In the genomic region with DNA sequence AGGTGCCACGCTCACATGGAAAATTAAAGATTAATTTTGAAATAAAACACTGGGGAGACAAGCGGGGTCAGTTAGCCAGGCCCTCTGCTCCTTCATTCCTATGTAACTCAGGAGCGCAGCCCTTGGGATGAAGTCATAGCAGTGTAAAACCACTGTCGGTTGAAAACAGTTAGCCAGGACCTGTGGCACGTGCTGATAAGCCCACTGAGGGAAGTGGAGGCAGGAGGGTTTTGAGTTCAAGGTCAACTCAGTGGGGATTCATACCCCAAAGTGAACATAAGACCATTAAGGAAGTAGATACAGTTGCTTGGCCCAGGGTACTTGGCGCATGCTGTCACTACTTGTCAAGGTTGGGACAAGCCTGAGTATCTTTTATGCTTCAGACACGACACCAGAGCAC, we compare ENCODE assay signal across 21 mouse cellular contexts.
DNase-seq lines count a peak whose midpoint lies in the region; ATAC-seq and TF ChIP-seq lines count a peak whose summit lies in the region.
"Had no signal": no experiment of that assay in that cellular context is flagged by ENCODE, and none has a peak within 500 bp of the region (broad histone marks: within the 10 kb centered on the region; RNA-seq: fewer than 3 reads in every experiment).

No protein-coding gene starts in this region.

- H3K9ac ChIP-seq in forebrain, embryonic 15.5 days (replicated peaks): no peak overlapping the region
- H3K9ac ChIP-seq in forebrain, postnatal 0 days: no peak overlapping the region
- H3K9ac ChIP-seq in kidney, embryonic 16.5 days (replicated peaks; ENCODE audit: low read length): no peak overlapping the region
- H3K9ac ChIP-seq: embryonic facial prominence, embryonic 13.5 days; embryonic facial prominence, embryonic 15.5 days; forebrain, embryonic 12.5 days had no signal

- peak overlapping the region; percentile 29; the same call in 1 of the 2 replicates for H3K27ac ChIP-seq in forebrain, embryonic 15.5 days (replicated peaks)
- H3K27ac ChIP-seq in forebrain, postnatal 0 days (ENCODE audit: low read depth, low read length): no peak overlapping the region
- no peak overlapping the region for H3K27ac ChIP-seq in kidney, embryonic 16.5 days (ENCODE audit: low read length)
- H3K27ac ChIP-seq: embryonic facial prominence, embryonic 13.5 days; embryonic facial prominence, embryonic 15.5 days; forebrain, embryonic 10.5 days had no signal

- no peak for ATAC-seq in forebrain, embryonic 15.5 days (replicated peaks)
- no peak for ATAC-seq in forebrain, postnatal 0 days
- ATAC-seq in kidney, embryonic 16.5 days (ENCODE audit: low FRiP score, low TSS enrichment): no peak
- ATAC-seq: forebrain, embryonic 14.5 days had no signal

- 97% methylated on average over 7 of the region's 7 CpGs for WGBS in forebrain, embryonic 15.5 days
- WGBS in forebrain, postnatal 0 days: 95% methylated on average over 7 of the region's 7 CpGs
- WGBS in kidney, embryonic 16.5 days: 97% methylated on average over 7 of the region's 7 CpGs

- peaks cover 68% of the 10 kb centered on the region for H3K36me3 ChIP-seq in forebrain, embryonic 15.5 days
- H3K36me3 ChIP-seq in forebrain, postnatal 0 days (ENCODE audit: insufficient read depth): peaks cover 63% of the 10 kb centered on the region
- peaks cover 59% of the 10 kb centered on the region for H3K36me3 ChIP-seq in kidney, embryonic 16.5 days (ENCODE audit: insufficient read depth, low read length)

- TF ChIP-seq CTCF in forebrain, postnatal 0 days (IDR thresholded peaks at IDR 0.05; ENCODE audit: low read depth): no peak

- H3K4me1 ChIP-seq in forebrain, embryonic 15.5 days: peaks cover 27% of the 10 kb centered on the region
- peaks cover 2% of the 10 kb centered on the region; the same call in 1 of the 2 replicates for H3K4me1 ChIP-seq in forebrain, postnatal 0 days (ENCODE audit: insufficient read depth)
- peaks cover 14% of the 10 kb centered on the region for H3K4me1 ChIP-seq in kidney, embryonic 16.5 days (ENCODE audit: insufficient read depth, low read length)

- H3K27me3 ChIP-seq in forebrain, embryonic 15.5 days: no peaks in the 10 kb centered on the region
- H3K27me3 ChIP-seq in forebrain, postnatal 0 days (ENCODE audit: insufficient read depth, low read length): no peaks in the 10 kb centered on the region
- H3K27me3 ChIP-seq in kidney, embryonic 16.5 days (ENCODE audit: insufficient read depth, low read length): no peaks in the 10 kb centered on the region
- H3K27me3 ChIP-seq: embryonic facial prominence, embryonic 13.5 days; embryonic facial prominence, embryonic 15.5 days; forebrain, embryonic 12.5 days had no signal

- no peak overlapping the region for H3K4me2 ChIP-seq in forebrain, embryonic 15.5 days (replicated peaks)
- no peak overlapping the region for H3K4me2 ChIP-seq in forebrain, postnatal 0 days (ENCODE audit: low read depth)
- H3K4me2 ChIP-seq in kidney, embryonic 16.5 days (replicated peaks; ENCODE audit: low read depth, low read length): no peak overlapping the region
- H3K4me2 ChIP-seq: embryonic facial prominence, embryonic 13.5 days; embryonic facial prominence, embryonic 15.5 days; forebrain, embryonic 12.5 days had no signal

- no peak overlapping the region for H3K4me3 ChIP-seq in forebrain, embryonic 15.5 days
- H3K4me3 ChIP-seq in forebrain, postnatal 0 days (ENCODE audit: low read depth, low read length): no peak overlapping the region
- H3K4me3 ChIP-seq in kidney, embryonic 16.5 days (ENCODE audit: low read length): no peak overlapping the region
- H3K4me3 ChIP-seq: embryonic facial prominence, embryonic 13.5 days; embryonic facial prominence, embryonic 15.5 days; erythroblast, embryonic 14.5 days; forebrain, embryonic 10.5 days; forebrain, embryonic 12.5 days had no signal

- H3K9me3 ChIP-seq in forebrain, embryonic 15.5 days: no peaks in the 10 kb centered on the region
- H3K9me3 ChIP-seq in forebrain, postnatal 0 days (ENCODE audit: low read length): no peaks in the 10 kb centered on the region
- no peaks in the 10 kb centered on the region for H3K9me3 ChIP-seq in kidney, embryonic 16.5 days (ENCODE audit: low read length)
- H3K9me3 ChIP-seq: embryonic facial prominence, embryonic 13.5 days; embryonic facial prominence, embryonic 15.5 days; forebrain, embryonic 10.5 days; forebrain, embryonic 12.5 days had no signal

- no peak for DNase-seq in forebrain, postnatal 0 days
- DNase-seq in 416B (ENCODE audit: low read depth) (peak; percentile 78), MEL-GATA-1-ER (ENCODE audit: extremely low read depth, low read depth) (peak; percentile 44)
- DNase-seq: adrenal gland, adult 2 months; adrenal gland, postnatal 10 days; adrenal gland, postnatal 25 days; cerebellum, adult 11 months; cerebellum, adult 18-20 months; cerebellum, adult 8-10 months; cerebellum, adult 9-11 months; cerebellum, postnatal 14 days; cerebellum, postnatal 36 days; embryo, embryonic 11 days had no signal
